Mouse (Mus musculus) c-Kit-negative CD71-positive TER-119-positive erythroid progenitor cells, embryonic 14.5 days (primary cell): Measurements from ENCODE around the gene Patj.

Experiments
- DNase-seq: peaks from one replicate; pipeline ENCODE4 v3.0.0-alpha.2; 2013; ENCODE audit warnings: low read depth, low spot score

The Patj gene

GRCm38 (mm10) chr4:98508471-98509271 lies 113.1 kb downstream of the Patj start:
- DNase-seq, result no peak

- DNase-seq, result no peak
Observed at GRCm38 (mm10) chr4:98509939-98510338, 114.4 kb downstream of the Patj start.

GRCm38 (mm10) chr4:98511296-98511695 lies 115.7 kb downstream of the Patj start:
- no peak for DNase-seq

- no peak for DNase-seq
Observed at GRCm38 (mm10) chr4:98511964-98512743, 116.6 kb downstream of the Patj start.

GRCm38 (mm10) chr4:98520492-98520891 lies 124.9 kb downstream of the Patj start:
- DNase-seq, result no peak

DNA sequence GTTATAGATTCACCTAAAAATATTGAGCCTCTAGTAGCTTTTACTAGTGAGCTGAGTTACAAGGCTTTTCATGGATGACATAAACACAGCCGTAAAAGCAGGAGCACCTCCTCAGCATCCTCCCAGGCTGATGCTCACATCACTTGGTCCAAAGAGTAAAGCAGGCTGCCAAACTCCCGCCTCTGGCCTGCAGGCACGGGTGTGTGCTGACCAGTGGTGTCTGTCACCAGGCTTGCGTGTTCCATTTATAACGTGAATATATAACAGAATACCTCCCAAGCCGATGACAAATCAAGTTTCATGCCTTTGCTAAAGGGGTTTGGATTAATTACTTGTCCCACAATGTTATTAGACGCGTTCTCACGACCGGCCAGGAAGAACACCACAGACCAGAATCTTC lies 128.9 kb downstream of the Patj start:
- DNase-seq, result no peak

- DNase-seq, result no peak
Observed at GRCm38 (mm10) chr4:98535446-98535845, 139.9 kb downstream of the Patj start.

DNA sequence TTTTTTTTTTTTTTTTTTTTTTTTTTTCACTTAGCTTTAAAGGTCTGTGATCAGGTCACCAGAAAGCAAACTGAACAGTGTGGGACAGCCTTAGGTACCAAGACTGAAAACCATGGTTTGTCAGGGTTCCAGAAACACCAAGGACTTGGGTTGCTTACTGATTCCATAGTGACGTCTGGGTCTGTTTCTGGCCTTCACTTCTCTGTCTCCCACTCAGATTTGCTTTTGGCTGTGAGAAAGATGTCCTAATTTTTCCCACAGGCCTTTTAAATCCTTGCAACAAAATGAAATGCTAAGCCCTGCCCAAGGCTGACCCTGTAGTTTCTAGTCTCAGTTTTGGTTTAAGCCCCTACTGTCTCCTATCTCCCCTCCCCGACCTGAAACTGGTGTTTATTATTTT lies 146.0 kb downstream of the Patj start:
- no peak for DNase-seq

DNA sequence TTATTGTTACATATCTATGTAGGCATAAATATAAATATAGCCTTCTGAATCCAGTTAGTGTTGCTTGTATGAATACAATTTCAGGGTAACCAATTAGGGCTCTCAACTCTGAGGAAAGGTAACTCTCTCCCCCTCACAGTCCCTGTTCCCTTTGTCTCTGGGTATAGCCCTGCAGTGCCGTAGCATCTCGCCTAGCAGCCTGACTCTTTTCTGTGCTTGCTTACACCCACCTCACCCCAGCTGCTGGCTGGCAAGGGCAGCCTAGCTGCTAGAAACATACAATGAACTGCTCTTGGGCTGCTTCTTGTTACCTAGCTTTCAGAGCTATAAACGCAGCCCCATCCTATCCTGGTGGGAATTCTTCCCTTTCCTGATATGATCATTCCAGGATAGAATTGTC lies 147.4 kb downstream of the Patj start:
- no peak for DNase-seq

DNA sequence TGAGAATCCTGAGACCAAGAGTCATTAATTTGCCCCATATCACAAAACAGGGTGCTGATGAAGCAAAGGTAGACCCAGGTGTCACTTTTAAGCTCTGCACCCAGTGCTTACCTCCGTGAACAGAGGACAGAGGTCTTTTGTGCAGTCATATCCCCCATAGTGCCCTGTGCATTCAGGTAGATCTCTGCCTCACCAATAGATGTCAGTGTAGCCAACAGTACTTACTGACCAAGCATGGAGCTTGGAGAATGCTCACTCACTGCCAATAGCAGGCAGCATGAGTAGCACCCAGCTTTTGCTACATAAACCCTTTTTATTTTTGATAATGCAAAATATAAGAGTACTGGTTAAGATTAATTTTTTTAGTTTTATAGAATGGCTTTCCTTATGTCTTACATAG lies 149.8 kb downstream of the Patj start:
- no peak for DNase-seq

DNA sequence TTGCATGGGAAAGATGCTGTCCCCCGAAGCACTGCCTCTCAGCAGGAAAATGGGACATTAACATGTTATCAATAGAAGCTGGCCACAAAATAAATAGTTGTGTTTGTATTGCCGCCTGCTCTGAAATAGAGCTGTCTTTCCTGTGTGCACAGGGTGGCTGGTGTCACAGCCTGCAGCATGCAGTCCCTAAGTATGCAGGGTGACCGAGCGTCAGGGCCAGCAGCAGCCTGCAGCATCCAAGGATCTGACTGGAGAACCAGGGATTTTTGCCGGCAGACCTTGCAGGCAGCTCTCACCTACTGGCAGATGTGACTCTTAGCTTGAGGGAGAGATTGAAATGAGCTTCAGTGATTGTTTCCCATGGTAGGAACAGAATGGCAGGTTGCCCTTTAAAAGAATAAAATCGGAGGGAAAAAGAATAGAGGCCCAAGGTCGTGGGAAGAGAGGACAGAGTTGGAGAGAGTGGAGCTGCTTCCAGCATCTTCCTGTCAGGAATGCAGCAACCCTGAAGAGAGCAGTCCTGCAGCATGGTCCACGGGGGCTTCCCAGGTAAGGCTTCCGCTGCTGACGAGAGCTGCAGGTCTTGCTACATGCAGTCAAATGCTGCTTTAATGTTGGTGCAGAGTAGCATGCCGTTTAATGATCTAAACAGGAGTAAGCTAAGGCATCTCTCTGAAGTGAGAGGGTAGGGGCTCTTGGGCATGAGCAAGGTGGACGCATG lies 151.0 kb downstream of the Patj start:
- DNase-seq, result no peak

- DNase-seq, result no peak
Observed at GRCm38 (mm10) chr4:98549491-98549890, 153.9 kb downstream of the Patj start.

GRCm38 (mm10) chr4:98550116-98550515 lies 154.5 kb downstream of the Patj start:
- no peak for DNase-seq

DNA sequence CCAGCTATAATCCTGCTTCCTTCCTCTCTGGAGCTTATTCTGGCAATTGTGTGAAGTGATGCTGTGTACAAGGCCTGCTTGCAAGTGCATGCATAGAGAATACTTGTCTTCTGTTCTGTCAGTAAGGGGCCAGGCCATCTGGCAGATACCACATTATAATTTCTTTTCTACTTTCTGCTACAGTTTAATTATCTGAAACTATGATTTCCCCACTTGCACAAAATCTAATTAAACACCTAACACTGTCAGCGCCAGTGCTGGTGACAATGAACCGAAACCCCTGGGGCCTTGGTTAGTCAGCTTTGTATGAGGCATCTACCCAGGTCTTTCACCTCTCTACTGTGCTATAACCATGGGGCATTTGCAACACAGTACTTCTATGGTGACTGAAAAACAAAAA lies 160.1 kb downstream of the Patj start:
- DNase-seq, result no peak

GRCm38 (mm10) chr4:98556449-98556848 lies 160.9 kb downstream of the Patj start:
- no peak for DNase-seq

- no peak for DNase-seq
Observed at GRCm38 (mm10) chr4:98557192-98557591, 161.6 kb downstream of the Patj start.

- no peak for DNase-seq
Observed at GRCm38 (mm10) chr4:98560196-98560830, 164.7 kb downstream of the Patj start.

DNA sequence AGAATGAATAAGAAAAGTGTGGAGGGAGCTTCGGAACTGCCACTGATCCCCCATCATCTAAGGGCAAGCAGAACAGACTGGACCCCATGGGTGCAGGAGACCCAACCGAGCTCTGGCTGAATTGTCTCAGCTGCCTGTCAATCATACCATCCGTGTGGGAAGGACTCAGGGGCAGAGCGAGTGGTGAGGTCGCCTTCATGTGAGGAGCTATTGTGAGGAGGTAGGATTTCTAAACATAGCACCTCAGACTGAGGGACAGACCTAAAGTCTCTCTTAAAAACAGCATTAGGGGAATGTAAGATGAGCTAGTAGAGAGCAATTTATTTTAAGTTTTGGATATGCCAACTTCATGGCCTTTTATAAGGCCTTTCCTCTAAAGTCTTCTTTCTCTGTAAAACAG lies 167.5 kb downstream of the Patj start:
- DNase-seq, result no peak

DNA sequence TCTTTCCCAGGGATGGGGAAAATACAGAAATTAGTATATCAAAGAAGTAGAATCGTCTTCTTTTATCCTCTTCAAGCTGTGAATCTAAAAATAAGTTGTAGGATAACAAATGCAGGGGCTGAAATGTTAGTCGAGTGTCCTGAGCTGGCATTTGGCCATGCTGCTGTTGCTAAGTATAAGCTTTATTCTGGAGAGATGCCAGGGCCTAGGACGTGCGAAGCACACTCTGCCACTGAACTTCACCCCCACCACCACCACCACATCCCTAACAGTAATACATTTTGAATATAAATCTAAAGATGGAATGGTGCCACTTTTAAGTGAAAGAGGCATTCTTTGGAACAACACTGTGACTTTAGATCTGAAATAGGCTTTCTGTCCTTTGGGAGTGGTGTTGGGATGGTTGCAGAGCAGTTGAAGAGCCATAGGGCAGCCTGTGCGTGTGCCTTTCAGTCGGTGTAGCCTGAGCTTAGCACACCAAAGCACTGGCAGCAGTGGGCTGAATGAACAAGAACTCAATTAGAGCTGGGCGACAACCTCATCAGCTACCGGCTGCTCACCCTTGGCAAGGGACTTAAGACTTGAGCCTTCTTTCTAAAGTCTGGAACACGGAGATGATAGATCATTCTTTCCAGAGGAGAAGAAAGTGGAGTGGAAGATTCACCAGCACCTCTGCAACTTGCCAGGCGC lies 168.1 kb downstream of the Patj start:
- DNase-seq, result no peak

GRCm38 (mm10) chr4:98564196-98564865 lies 168.7 kb downstream of the Patj start:
- no peak for DNase-seq

DNA sequence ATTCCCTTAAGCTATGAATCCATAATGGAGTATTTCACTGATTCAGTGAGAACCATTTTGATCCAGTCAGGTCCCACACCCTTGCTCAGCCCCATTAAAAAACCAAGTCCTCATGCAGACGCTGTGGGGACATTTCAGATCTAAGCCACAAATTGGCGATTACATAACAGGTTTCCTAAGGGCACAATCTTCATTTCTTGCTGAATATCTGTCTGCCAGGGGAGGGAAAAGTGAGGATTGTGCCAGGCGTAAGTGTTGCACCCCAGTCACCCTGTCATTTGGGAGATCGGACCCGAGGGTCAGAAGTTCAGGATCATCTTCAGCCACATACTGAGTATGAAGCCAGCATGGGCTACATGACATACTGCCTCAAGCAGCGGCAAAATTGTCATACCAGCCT lies 171.2 kb downstream of the Patj start:
- no peak for DNase-seq
